9 mouse cellular contexts compared by ENCODE assay signal in genomic region chr19:42034881-42035455, GRCm38 (mm10). TPM values are rescaled to one million over a fixed set of nuclear protein-coding genes. Genes with fewer than 3 reads are reported as not detected.
DNase-seq lines count a peak whose midpoint lies in the region; ATAC-seq and TF ChIP-seq lines count a peak whose summit lies in the region.
"Had no signal": no experiment of that assay in that cellular context is flagged by ENCODE, and none has a peak within 500 bp of the region (broad histone marks: within the 10 kb centered on the region; RNA-seq: fewer than 3 reads in every experiment).

No protein-coding gene starts in this region.

- no peaks in the 10 kb centered on the region for H3K36me3 ChIP-seq in limb, embryonic 11.5 days (ENCODE audit: control insufficient read depth, insufficient read depth, low read length)
- H3K36me3 ChIP-seq: liver, embryonic 15.5 days had no signal

- DNase-seq in frontal cortex, postnatal 25 days (ENCODE audit: low spot score in 2 of 2): no peak
- no peak for DNase-seq in layer of hippocampus, adult 2 months (ENCODE audit: low spot score in 2 of 2)
- DNase-seq in layer of hippocampus, postnatal 10 days (ENCODE audit: low spot score in 2 of 2): no peak
- no peak for DNase-seq in limb, embryonic 11.5 days (ENCODE audit: low spot score)
- DNase-seq in spleen, postnatal 10 days (ENCODE audit: low spot score in 2 of 2): no peak
- DNase-seq in thymus, postnatal 10 days (ENCODE audit: low spot score in 2 of 2): no peak

- H3K9me3 ChIP-seq in limb, embryonic 11.5 days (ENCODE audit: control insufficient read depth, low read length): no peaks in the 10 kb centered on the region
- H3K9me3 ChIP-seq: liver, embryonic 15.5 days had no signal

- peak; percentile 73 for ATAC-seq in frontal cortex, adult (ENCODE audit: low TSS enrichment)
- ATAC-seq in common myeloid progenitor, adult 5-6 weeks (replicated peaks; ENCODE audit: low read depth, poor library complexity, severe bottlenecking): 0 out of 2 replicates have a peak, but pooled peaks have one; percentile 10
- peak; percentile 19; the same call in 1 of the 2 replicates for ATAC-seq in limb, embryonic 11.5 days (ENCODE audit: insufficient number of reproducible peaks, low FRiP score, low TSS enrichment, low read depth)

- no peak overlapping the region for H3K4me3 ChIP-seq in layer of hippocampus, adult 2 months
- no peak overlapping the region for H3K4me3 ChIP-seq in limb, embryonic 11.5 days (ENCODE audit: low read depth, low read length)
- H3K4me3 ChIP-seq: liver, embryonic 15.5 days had no signal

- peaks cover 3% of the 10 kb centered on the region; the same call in 1 of the 2 replicates for H3K27me3 ChIP-seq in limb, embryonic 11.5 days (ENCODE audit: control insufficient read depth, insufficient read depth, low read length)

- peak overlapping the region; percentile 64 for H3K27ac ChIP-seq in layer of hippocampus, adult 2 months
- H3K27ac ChIP-seq in limb, embryonic 11.5 days (replicated peaks; ENCODE audit: low read depth, low read length): no peak overlapping the region; the same call in 1 of the 2 replicates
- H3K27ac ChIP-seq: liver, embryonic 15.5 days had no signal

- H3K4me2 ChIP-seq in limb, embryonic 11.5 days (ENCODE audit: low read depth, severe bottlenecking): no peak overlapping the region
- H3K4me2 ChIP-seq: liver, embryonic 15.5 days had no signal

- no peak for TF ChIP-seq CTCF in layer of hippocampus, adult 2 months (conservative IDR thresholded peaks at IDR 0.05)

- no peak overlapping the region for H3K9ac ChIP-seq in limb, embryonic 11.5 days (ENCODE audit: low read length)
- H3K9ac ChIP-seq: liver, embryonic 15.5 days had no signal

- H3K4me1 ChIP-seq in limb, embryonic 11.5 days (ENCODE audit: control insufficient read depth, insufficient read depth, low read length): peaks cover 12% of the 10 kb centered on the region

- 54% methylated on average over 11 of the region's 11 CpGs for WGBS in limb, embryonic 11.5 days

RNA-seq across cellular contexts. Expression of gene Ankrd2, which starts 0.8 kb away (rescaled TPM):
- total RNA-seq in layer of hippocampus, adult 2 months (2021): not detected
- under 1 TPM; 0.34 to 0.40 TPM for total RNA-seq in layer of hippocampus, postnatal 10 days (2021)
- not detected in 2 replicates for total RNA-seq in common myeloid progenitor, adult 5-6 weeks (2017)
- 0.31 and 0.92 TPM in 2 replicates for polyA plus RNA-seq in limb, embryonic 11.5 days (2014; fragmentation: Nextera tagmentation; extraction: Ambion mirVana)

RNA-seq across cellular contexts. Expression of gene Hoga1, which starts 10.4 kb away (rescaled TPM):
- total RNA-seq in layer of hippocampus, adult 2 months (2021): 1 to 10 TPM; 7.4 to 8.6 TPM
- total RNA-seq in layer of hippocampus, postnatal 10 days (2021): 1 to 10 TPM; 9.1 to 9.3 TPM
- not detected in 2 replicates for total RNA-seq in common myeloid progenitor, adult 5-6 weeks (2017)
- polyA plus RNA-seq in limb, embryonic 11.5 days (2014; fragmentation: Nextera tagmentation; extraction: Ambion mirVana): 1.1 and 1.4 TPM in 2 replicates

RNA-seq across cellular contexts. Expression of gene 4933411K16Rik, which starts 17.1 kb away (rescaled TPM):
- total RNA-seq in layer of hippocampus, adult 2 months (2021): 1 to 10 TPM; 1.6 to 1.9 TPM
- 1 to 10 TPM in 1 of 2 experiments, under 1 TPM in 1; 0.71 to 1.4 TPM for total RNA-seq in layer of hippocampus, postnatal 10 days (2021)
- total RNA-seq in common myeloid progenitor, adult 5-6 weeks (2017): not detected in 2 replicates
- polyA plus RNA-seq in limb, embryonic 11.5 days (2014; fragmentation: Nextera tagmentation; extraction: Ambion mirVana): not detected in 2 replicates

RNA-seq across cellular contexts. Expression of gene Morn4, which starts 51.2 kb away (rescaled TPM):
- 10 to 100 TPM; 65.6 to 67.0 TPM for total RNA-seq in layer of hippocampus, adult 2 months (2021)
- 10 to 100 TPM; 63.7 to 68.2 TPM for total RNA-seq in layer of hippocampus, postnatal 10 days (2021)
- total RNA-seq in common myeloid progenitor, adult 5-6 weeks (2017): 1.4 and 1.7 TPM in 2 replicates
- 42.2 and 46.2 TPM in 2 replicates for polyA plus RNA-seq in limb, embryonic 11.5 days (2014; fragmentation: Nextera tagmentation; extraction: Ambion mirVana)

RNA-seq across cellular contexts. Expression of gene Ubtd1, which starts 53.4 kb away (rescaled TPM):
- total RNA-seq in layer of hippocampus, adult 2 months (2021): 10 to 100 TPM; 14.0 to 14.6 TPM
- total RNA-seq in layer of hippocampus, postnatal 10 days (2021): 10 to 100 TPM; 15.8 to 18.9 TPM
- total RNA-seq in common myeloid progenitor, adult 5-6 weeks (2017): 3.6 and 4.1 TPM in 2 replicates
- 10.1 and 10.6 TPM in 2 replicates for polyA plus RNA-seq in limb, embryonic 11.5 days (2014; fragmentation: Nextera tagmentation; extraction: Ambion mirVana)

Comparison
In these comparisons a context has a peak if more than half of its experiments do, and no peak if none do; other contexts are left out.
1. ATAC-seq: peak in every context shown above with its lines; median percentile 73 in frontal cortex, adult; 19 in limb, embryonic 11.5 days; 10 in common myeloid progenitor, adult 5-6 weeks.